Mouse (Mus musculus) kidney, adult 2 months (tissue): Measurements from ENCODE around the gene Snx17. TPM values are rescaled to one million over a fixed set of nuclear protein-coding genes. Genes with fewer than 3 reads are reported as not detected.
A peak's percentile ranks its signal among the peaks of the same experiment; 100 is the strongest.

Experiments
- DNase-seq: peaks from one replicate; pipeline ENCODE4 v3.0.0; 2021
- H3K27ac ChIP-seq: fragments of 200-500 bp; 2 replicates; pipeline ENCODE4 v1.5.1; 2012; ENCODE audit warnings: low read depth, low read length, control low read depth, inconsistent platforms; ENCODE audit not compliant: insufficient read depth
- H3K27me3 ChIP-seq: fragments of 200-500 bp; replicated peaks from 2 replicates; pipeline ENCODE4 v1.6.1; 2012; ENCODE audit warnings: mild to moderate bottlenecking, moderate library complexity, low read length, inconsistent platforms; ENCODE audit not compliant: control insufficient read depth, insufficient read depth
- H3K36me3 ChIP-seq: fragments of 200-500 bp; 2 replicates; pipeline ENCODE4 v1.6.1; 2012; ENCODE audit warnings: mild to moderate bottlenecking, moderate library complexity, low read length, inconsistent platforms; ENCODE audit not compliant: control insufficient read depth, insufficient read depth
- H3K4me1 ChIP-seq: fragments of 200-500 bp; 2 replicates; pipeline ENCODE4 v1.6.1; 2011; ENCODE audit warnings: low read length; ENCODE audit not compliant: control insufficient read depth, insufficient read depth
- H3K4me3 ChIP-seq: fragments of 200-500 bp; 2 replicates; pipeline ENCODE4 v1.5.1; 2011; ENCODE audit warnings: mild to moderate bottlenecking, low read depth, low read length, control low read depth; ENCODE audit not compliant: insufficient read depth
- CTCF ChIP-seq: fragments of 200-500 bp; conservative IDR thresholded peaks from 2 replicates; pipeline ENCODE4 v1.5.1; 2011; ENCODE audit warnings: low read depth, mild to moderate bottlenecking, control low read depth, low read length, moderate library complexity, mixed read lengths; ENCODE audit not compliant: insufficient read depth, insufficient read length
- POLR2A ChIP-seq: fragments of 200-500 bp; IDR thresholded peaks from one replicate; pipeline ENCODE4 v1.6.1; 2011; ENCODE audit warnings: low read depth, low read length, control low read depth
- WGBS: fragments of 180-500 bp; shearing (Covaris S2); methylation state at CpG from one replicate; pipeline ENCODE4 v1.1.7; 2018; 5-methylcytosine and 5-hydroxymethylcytosine counted together
- polyA plus RNA-seq: library from polyadenylated mRNA; depleted of rRNA; stranded (reverse); fragments of >200 nt; gene quantifications from 2 replicates; pipeline ENCODE4 v1.2.3, GENCODE M21; 2012; rRNA removed

Gene Snx17
- polyA plus RNA-seq: 94.1 and 95.5 TPM in 2 replicates

DNA sequence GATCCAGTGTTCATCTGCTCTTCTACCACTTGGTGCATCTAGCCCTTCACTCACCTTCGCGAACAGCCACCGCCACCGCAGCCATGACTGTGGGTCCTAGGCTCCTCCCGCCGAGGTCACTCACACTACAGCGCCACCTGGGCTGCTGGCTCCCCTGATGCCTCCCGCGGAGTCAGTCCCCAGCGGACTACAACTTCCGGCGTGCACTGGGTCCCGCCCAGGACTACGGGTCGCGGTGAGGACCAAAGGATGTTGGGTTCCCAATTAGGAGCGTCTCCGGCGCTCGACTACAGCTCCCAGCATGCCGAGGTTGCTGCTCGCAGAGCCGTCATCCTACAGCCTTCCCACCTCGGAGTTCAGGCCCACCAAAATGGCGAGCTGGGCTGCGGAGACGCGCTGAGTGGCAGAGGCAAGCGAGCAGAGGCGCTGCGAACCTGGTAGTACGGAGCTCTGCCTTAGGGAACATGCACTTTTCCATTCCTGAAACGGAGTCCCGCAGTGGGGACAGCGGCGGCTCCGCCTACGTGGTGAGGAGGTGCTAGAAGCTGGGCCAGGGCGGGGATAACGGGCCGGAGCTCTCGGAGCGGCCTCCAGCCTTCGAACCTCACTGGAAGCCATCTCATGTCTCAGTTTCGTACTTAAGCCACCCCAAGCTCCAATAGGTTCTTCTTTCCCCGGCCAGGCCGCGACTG lies at the start of gene Snx17, which contains the start of gene Eif2b4:
TSS of gene Snx17 (plus strand) at position 289 of the 692 bp plus-strand sequence.
TSS of gene Eif2b4 (minus strand) at position 492 of the 692 bp plus-strand sequence.
- under 1% methylated on average over 48 of the region's 48 CpGs for WGBS
- TF ChIP-seq CTCF: peak; percentile 51
- peak; percentile 75 for TF ChIP-seq POLR2A
- Histone ChIP-seq H3K4me1 (peaks cover 7% of the 10 kb centered on the region), H3K36me3 (peaks cover 7% of the 10 kb centered on the region), H3K27me3 (no peaks in the 10 kb centered on the region), H3K4me3 (peak within 1 kb of the TSS; percentile 83), H3K27ac (peak within 1 kb of the TSS; percentile 88)
- peak; percentile 100 for DNase-seq

- Histone ChIP-seq H3K27ac (no peak overlapping the region), H3K4me3 (no peak overlapping the region), H3K36me3 (no peaks in the 10 kb centered on the region), H3K4me1 (peaks cover 2% of the 10 kb centered on the region; the same call in 1 of the 2 replicates), H3K27me3 (no peaks in the 10 kb centered on the region)
- WGBS: 79% methylated on average over 4 of the region's 4 CpGs
- TF ChIP-seq POLR2A: no peak
- TF ChIP-seq CTCF: no peak
- DNase-seq: no peak
Observed at GRCm38 (mm10) chr5:31149781-31150180, 43.2 kb upstream of the Snx17 start.

DNA sequence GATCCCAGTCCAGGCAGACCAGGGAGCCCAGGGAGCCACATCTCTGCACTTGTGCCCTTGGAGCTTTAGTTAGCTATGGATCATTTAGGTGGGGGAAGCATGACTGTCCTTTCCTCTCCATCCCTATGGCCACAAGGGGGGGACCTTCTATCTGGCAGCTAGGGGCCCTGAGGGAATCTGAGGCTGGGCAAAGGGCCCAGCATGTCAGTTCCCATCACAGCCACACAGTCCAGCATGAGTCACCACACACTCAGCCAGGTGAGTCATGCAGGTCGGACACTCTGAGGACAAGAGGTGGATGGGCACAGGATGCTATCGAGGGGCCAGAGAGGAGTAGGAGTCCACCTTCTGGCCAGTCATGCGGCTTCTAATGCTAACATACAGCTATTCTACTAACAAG lies 41.3 kb upstream of the Snx17 start:
- Histone ChIP-seq H3K4me1 (peaks cover 2% of the 10 kb centered on the region; the same call in 1 of the 2 replicates), H3K4me3 (no peak overlapping the region), H3K36me3 (no peaks in the 10 kb centered on the region), H3K27me3 (no peaks in the 10 kb centered on the region), H3K27ac (no peak overlapping the region)
- WGBS: 77% methylated on average over 3 of the region's 3 CpGs
- DNase-seq: no peak
- TF ChIP-seq CTCF (no peak), POLR2A (no peak)

DNA sequence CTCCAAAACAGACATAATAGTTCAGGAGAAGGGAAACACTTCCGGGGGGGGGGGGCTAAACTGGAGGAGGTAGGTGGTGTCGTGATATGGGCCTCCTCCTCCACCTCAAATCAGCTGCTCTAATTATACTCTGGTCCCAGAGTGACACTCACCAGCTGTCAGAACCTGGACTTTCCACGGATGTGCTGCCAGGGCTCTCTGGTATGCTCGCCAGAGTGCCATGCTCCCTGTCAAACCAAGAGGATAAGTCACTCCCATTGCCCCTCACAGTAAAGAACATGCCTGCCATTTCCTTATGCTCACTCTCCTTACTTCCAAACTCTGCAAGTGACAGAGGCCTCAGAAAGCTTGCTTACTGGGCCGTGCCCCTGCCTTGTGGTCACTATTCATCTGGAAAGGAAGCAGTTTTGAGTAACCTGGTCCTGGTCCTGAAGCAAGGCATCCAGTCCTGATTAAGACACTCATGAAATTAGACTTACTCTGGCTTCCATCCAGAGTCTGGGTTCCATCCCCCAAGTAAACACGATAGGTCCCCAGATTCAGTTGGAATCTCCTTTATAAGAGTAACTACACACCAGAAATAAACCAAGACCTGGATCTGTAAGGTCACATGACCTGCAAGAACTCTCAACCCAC lies 39.4 kb upstream of the Snx17 start:
- Histone ChIP-seq H3K36me3 (peaks cover 5% of the 10 kb centered on the region; the same call in 1 of the 2 replicates), H3K4me1 (peaks cover 2% of the 10 kb centered on the region; the same call in 1 of the 2 replicates), H3K27me3 (no peaks in the 10 kb centered on the region), H3K27ac (peak overlapping the region; percentile 28; the same call in 1 of the 2 replicates), H3K4me3 (peak overlapping the region; percentile 82)
- no peak for DNase-seq
- 15% methylated on average over 6 of the region's 6 CpGs for WGBS
- TF ChIP-seq CTCF (no peak), POLR2A (no peak)

DNA sequence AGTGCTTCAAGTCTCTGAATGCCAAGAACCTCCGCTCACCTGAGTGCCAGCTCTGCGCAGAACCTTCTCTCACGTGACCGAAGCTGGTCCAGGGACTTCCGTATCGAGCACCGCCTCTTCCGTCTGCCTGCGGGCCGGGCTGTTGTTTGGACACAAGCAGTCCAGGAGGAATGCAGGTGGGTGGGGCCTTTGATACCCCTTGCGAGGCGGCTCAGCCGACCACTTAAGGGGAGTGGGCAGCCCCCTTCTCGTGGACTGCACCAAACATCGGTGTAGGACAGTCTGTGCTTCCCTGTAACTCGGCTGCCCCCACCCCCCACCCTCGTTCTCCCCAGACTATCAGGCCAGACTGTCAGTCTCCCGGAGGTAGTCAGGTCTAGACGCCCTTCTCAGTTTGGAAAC lies 38.9 kb upstream of the Snx17 start, which contains the start of gene Mpv17:
TSS of gene Mpv17 (minus strand) at position 100 of the 402 bp plus-strand sequence.
- H3K27ac ChIP-seq: peak within 1 kb of the TSS; percentile 76
- H3K4me3 ChIP-seq: peak within 1 kb of the TSS; percentile 82
- peak; percentile 94 for DNase-seq
- TF ChIP-seq POLR2A (peak; percentile 53), CTCF (no peak)
- under 1% methylated on average over 19 of the region's 19 CpGs for WGBS
- peaks cover 5% of the 10 kb centered on the region; the same call in 1 of the 2 replicates for H3K36me3 ChIP-seq
- H3K27me3 ChIP-seq: no peaks in the 10 kb centered on the region
- peaks cover 2% of the 10 kb centered on the region; the same call in 1 of the 2 replicates for H3K4me1 ChIP-seq

GRCm38 (mm10) chr5:31162462-31162861 lies 30.6 kb upstream of the Snx17 start:
- no peak for DNase-seq
- Histone ChIP-seq H3K4me1 (no peaks in the 10 kb centered on the region), H3K27me3 (no peaks in the 10 kb centered on the region), H3K27ac (no peak overlapping the region), H3K36me3 (peaks cover 12% of the 10 kb centered on the region), H3K4me3 (no peak overlapping the region)
- no peak for TF ChIP-seq CTCF
- TF ChIP-seq POLR2A: no peak

- Histone ChIP-seq H3K36me3 (peaks cover 12% of the 10 kb centered on the region), H3K4me1 (no peaks in the 10 kb centered on the region), H3K27me3 (no peaks in the 10 kb centered on the region), H3K27ac (no peak overlapping the region), H3K4me3 (no peak overlapping the region)
- no peak for DNase-seq
- 95% methylated on average over 1 of the region's 1 CpGs for WGBS
- TF ChIP-seq POLR2A (no peak), CTCF (no peak)
Observed at GRCm38 (mm10) chr5:31164878-31165277, 28.1 kb upstream of the Snx17 start.
